Mouse (Mus musculus) lung, postnatal 10 days (tissue): ENCODE data around the gene Kcnip3.

Source experiments
- DNase-seq: peaks from one replicate; pipeline ENCODE4 v3.0.0; 2021

Gene Kcnip3

GRCm38 (mm10) chr2:127522006-127522441 lies at the start of gene Kcnip3:
Gene Kcnip3 (minus strand): TSS chr2:127522094.
- no peak for DNase-seq

- DNase-seq, result peak; percentile 92
Measured at GRCm38 (mm10) chr2:127559070-127559966, 37.4 kb upstream of the Kcnip3 start.

- peak; percentile 18 for DNase-seq
Measured at GRCm38 (mm10) chr2:127551078-127551477, 29.2 kb upstream of the Kcnip3 start.

GRCm38 (mm10) chr2:127550446-127550845 lies 28.6 kb upstream of the Kcnip3 start:
- no peak for DNase-seq

- DNase-seq, result no peak
Measured at GRCm38 (mm10) chr2:127549711-127550110, 27.8 kb upstream of the Kcnip3 start.

GRCm38 (mm10) chr2:127548342-127549074 lies 26.6 kb upstream of the Kcnip3 start:
- DNase-seq, result no peak

- no peak for DNase-seq
Measured at GRCm38 (mm10) chr2:127541697-127542096, 19.8 kb upstream of the Kcnip3 start.

GRCm38 (mm10) chr2:127541185-127541584 lies 19.3 kb upstream of the Kcnip3 start, which contains the start of gene Prom2:
Gene Prom2 (minus strand): TSS chr2:127541467.
- DNase-seq, result peak; percentile 14

GRCm38 (mm10) chr2:127539494-127539893 lies 17.6 kb upstream of the Kcnip3 start:
- peak; percentile 9 for DNase-seq

- DNase-seq, result no peak
Measured at GRCm38 (mm10) chr2:127537548-127537947, 15.7 kb upstream of the Kcnip3 start.

- no peak for DNase-seq
Measured at GRCm38 (mm10) chr2:127535363-127535762, 13.5 kb upstream of the Kcnip3 start.

GRCm38 (mm10) chr2:127532379-127532778 lies 10.5 kb upstream of the Kcnip3 start:
- peak; percentile 51 for DNase-seq

GRCm38 (mm10) chr2:127531592-127531991 lies 9.7 kb upstream of the Kcnip3 start:
- peak; percentile 28 for DNase-seq

GRCm38 (mm10) chr2:127530418-127530817 lies 8.5 kb upstream of the Kcnip3 start:
- no peak for DNase-seq

GRCm38 (mm10) chr2:127525004-127525775 lies 3.3 kb upstream of the Kcnip3 start:
- no peak for DNase-seq

GRCm38 (mm10) chr2:127523950-127524729 lies 2.2 kb upstream of the Kcnip3 start:
- peak; percentile 32 for DNase-seq

- peak; percentile 47 for DNase-seq
Measured at GRCm38 (mm10) chr2:127521172-127522005, 505 bp downstream of the Kcnip3 start.

GRCm38 (mm10) chr2:127520123-127520522 lies 1.8 kb downstream of the Kcnip3 start:
- DNase-seq, result no peak

GRCm38 (mm10) chr2:127519308-127519707 lies 2.6 kb downstream of the Kcnip3 start:
- DNase-seq, result no peak

GRCm38 (mm10) chr2:127518831-127519230 lies 3.1 kb downstream of the Kcnip3 start:
- DNase-seq, result no peak

- DNase-seq, result no peak
Measured at GRCm38 (mm10) chr2:127518273-127518672, 3.6 kb downstream of the Kcnip3 start.
